Comparison of ENCODE assay signal across 9 mouse cellular contexts in the genomic region with DNA sequence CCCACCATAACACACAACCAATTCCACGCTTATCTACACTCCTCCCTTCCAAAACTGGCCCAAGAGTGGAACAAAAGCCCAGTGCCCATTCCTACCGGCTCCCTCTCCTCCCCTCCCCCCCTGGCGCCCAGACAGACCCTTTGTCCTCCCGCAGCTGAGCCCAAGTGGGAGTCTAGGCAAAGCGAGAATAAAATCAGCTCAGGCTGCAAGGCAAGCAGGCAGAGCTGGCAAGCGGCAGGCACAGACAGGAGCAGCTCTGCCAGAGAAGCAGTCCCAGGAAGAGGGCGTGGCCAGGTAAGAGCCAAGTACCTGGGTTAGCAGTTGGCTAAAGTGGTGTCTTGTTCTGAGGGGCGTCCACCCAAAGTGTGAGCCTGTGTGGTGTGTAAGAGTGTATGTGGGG. TPM values are rescaled to one million over a fixed set of nuclear protein-coding genes. Genes with fewer than 3 reads are reported as not detected.
DNase-seq lines count a peak whose midpoint lies in the region; ATAC-seq and TF ChIP-seq lines count a peak whose summit lies in the region.
"Had no signal": no experiment of that assay in that cellular context is flagged by ENCODE, and none has a peak within 500 bp of the region (broad histone marks: within the 10 kb centered on the region; RNA-seq: fewer than 3 reads in every experiment).

Klhl35 (plus strand) TSS at position 194 of the 400 bp plus-strand sequence.

- no peak for ATAC-seq in heart, embryonic 12.5 days (ENCODE audit: insufficient number of reproducible peaks, low FRiP score)
- ATAC-seq in limb, embryonic 11.5 days (ENCODE audit: insufficient number of reproducible peaks, low FRiP score, low TSS enrichment, low read depth) = no peak
- ATAC-seq in stomach, embryonic 16.5 days (ENCODE audit: insufficient read depth, low FRiP score) = no peak

- peaks cover 15% of the 10 kb centered on the region for H3K36me3 ChIP-seq in heart, embryonic 12.5 days
- H3K36me3 ChIP-seq in testis, adult 2 months (ENCODE audit: control insufficient read depth, insufficient read depth, low read length) = no peaks in the 10 kb centered on the region
- no peaks in the 10 kb centered on the region for H3K36me3 ChIP-seq in limb, embryonic 11.5 days (ENCODE audit: control insufficient read depth, insufficient read depth, low read length)
- no peaks in the 10 kb centered on the region for H3K36me3 ChIP-seq in stomach, embryonic 16.5 days (ENCODE audit: control insufficient read depth, insufficient read depth, low read length)

- no peak within 1 kb of the TSS for H3K4me3 ChIP-seq in heart, embryonic 12.5 days
- H3K4me3 ChIP-seq in testis, adult 2 months (ENCODE audit: control insufficient read depth, low read depth, low read length) = no peak within 1 kb of the TSS
- no peak within 1 kb of the TSS for H3K4me3 ChIP-seq in limb, embryonic 11.5 days (ENCODE audit: low read depth, low read length)
- H3K4me3 ChIP-seq in stomach, embryonic 16.5 days (replicated peaks; ENCODE audit: low read length) = no peak within 1 kb of the TSS

- no peak for TF ChIP-seq POLR2A in testis, adult 2 months (IDR thresholded peaks at IDR 0.05; ENCODE audit: control insufficient read depth, low read depth, low read length)

- DNase-seq in heart, postnatal 25 days (ENCODE audit: low spot score) = no peak
- DNase-seq in testis, postnatal 10 days (ENCODE audit: low spot score) = no peak
- DNase-seq in limb, embryonic 11.5 days (ENCODE audit: low spot score) = no peak
- DNase-seq in layer of hippocampus, postnatal 36 days = no peak
- no peak for DNase-seq in left cerebral cortex, postnatal 14 days (ENCODE audit: low spot score in 2 of 2)

- no peaks in the 10 kb centered on the region for H3K9me3 ChIP-seq in heart, embryonic 12.5 days (replicated peaks)
- no peaks in the 10 kb centered on the region for H3K9me3 ChIP-seq in limb, embryonic 11.5 days (ENCODE audit: control insufficient read depth, low read length)
- H3K9me3 ChIP-seq in stomach, embryonic 16.5 days (replicated peaks; ENCODE audit: control insufficient read depth, low read length) = no peaks in the 10 kb centered on the region; the same call in 1 of the 2 replicates

- H3K27ac ChIP-seq in heart, embryonic 12.5 days (ENCODE audit: poor library complexity, severe bottlenecking) = no peak within 1 kb of the TSS
- no peak within 1 kb of the TSS for H3K27ac ChIP-seq in testis, adult 2 months (ENCODE audit: control insufficient read depth, insufficient read depth, low read depth, low read length)
- no peak within 1 kb of the TSS for H3K27ac ChIP-seq in limb, embryonic 11.5 days (replicated peaks; ENCODE audit: low read depth, low read length)
- 0 out of 2 replicates have a peak within 1 kb of the TSS, but pooled peaks have one; percentile 14 for H3K27ac ChIP-seq in stomach, embryonic 16.5 days (ENCODE audit: low read length)

- H3K27me3 ChIP-seq in heart, embryonic 12.5 days (replicated peaks) = no peaks in the 10 kb centered on the region
- H3K27me3 ChIP-seq in testis, adult 2 months (ENCODE audit: control insufficient read depth, insufficient read depth, low read length) = no peaks in the 10 kb centered on the region
- 0 out of 2 replicates have a peak, but pooled peaks cover 3% of the 10 kb centered on the region for H3K27me3 ChIP-seq in limb, embryonic 11.5 days (ENCODE audit: control insufficient read depth, insufficient read depth, low read length)
- no peaks in the 10 kb centered on the region for H3K27me3 ChIP-seq in stomach, embryonic 16.5 days (ENCODE audit: control insufficient read depth, insufficient read depth, low read length)

- peak within 1 kb of the TSS; percentile 36 for H3K4me2 ChIP-seq in heart, embryonic 12.5 days
- H3K4me2 ChIP-seq in limb, embryonic 11.5 days (ENCODE audit: low read depth, severe bottlenecking) = no peak within 1 kb of the TSS; the same call in 1 of the 2 replicates
- peak within 1 kb of the TSS; percentile 36; the same call in 1 of the 2 replicates for H3K4me2 ChIP-seq in stomach, embryonic 16.5 days (ENCODE audit: low read depth, low read length)

- peaks cover 39% of the 10 kb centered on the region for H3K4me1 ChIP-seq in heart, embryonic 12.5 days (replicated peaks)
- H3K4me1 ChIP-seq in testis, adult 2 months (ENCODE audit: control insufficient read depth, insufficient read depth, low read length) = peaks cover 17% of the 10 kb centered on the region
- 0 out of 2 replicates have a peak, but pooled peaks cover 7% of the 10 kb centered on the region for H3K4me1 ChIP-seq in limb, embryonic 11.5 days (ENCODE audit: control insufficient read depth, insufficient read depth, low read length)
- peaks cover 18% of the 10 kb centered on the region for H3K4me1 ChIP-seq in stomach, embryonic 16.5 days (ENCODE audit: control insufficient read depth, insufficient read depth, low read length)

- H3K9ac ChIP-seq in heart, embryonic 12.5 days = peak within 1 kb of the TSS; percentile 58
- H3K9ac ChIP-seq in limb, embryonic 11.5 days (ENCODE audit: low read length) = 0 out of 2 replicates have a peak within 1 kb of the TSS, but pooled peaks have one; percentile 22
- H3K9ac ChIP-seq in stomach, embryonic 16.5 days (ENCODE audit: low read length) = peak within 1 kb of the TSS; percentile 49; the same call in 1 of the 2 replicates

- intact Hi-C loops in heart, postnatal 25 days (cut with DNase I) = no loop called here
- intact Hi-C loops in left cerebral cortex, postnatal 14 days (cut with DNase I) = no loop called here

- no peak for TF ChIP-seq CTCF in testis, adult 2 months (IDR thresholded peaks at IDR 0.05; ENCODE audit: control insufficient read depth, insufficient read depth, insufficient replicate concordance, low read depth, low read length)

- 19% methylated on average over 8 of the region's 8 CpGs for WGBS in heart, embryonic 12.5 days
- WGBS in limb, embryonic 11.5 days = 27% methylated on average over 8 of the region's 8 CpGs
- 31% methylated on average over 8 of the region's 8 CpGs for WGBS in stomach, embryonic 16.5 days

RNA-seq across cellular contexts. Expression of gene Klhl35, which starts in this region (rescaled TPM):
- 0.85 and 1.3 TPM in 2 replicates for polyA plus RNA-seq in heart, embryonic 12.5 days (2016; fragmentation: Nextera tagmentation; extraction: Ambion mirVana)
- total RNA-seq in heart, postnatal 25 days (2021) = not detected
- polyA plus RNA-seq in testis, adult 2 months (2012; rRNA removed) = 11.7 and 13.7 TPM in 2 replicates
- 0.35 and 0.65 TPM in 2 replicates for polyA plus RNA-seq in limb, embryonic 11.5 days (2014; fragmentation: Nextera tagmentation; extraction: Ambion mirVana)
- polyA plus RNA-seq in stomach, embryonic 16.5 days (2015; fragmentation: Nextera tagmentation; extraction: Ambion mirVana) = 0.14 and 0.34 TPM in 2 replicates
- 1 to 10 TPM; 1.9 to 3.9 TPM for total RNA-seq in layer of hippocampus, postnatal 36 days (2021)
- 1 to 10 TPM; 1.7 to 2.4 TPM for total RNA-seq in left cerebral cortex, postnatal 14 days (2021)
- polyA plus RNA-seq: liver, embryonic 16.5 days had no signal
